Mouse (Mus musculus) cerebellum, postnatal 25 days (tissue): ENCODE measurements around the gene Arhgap23.

Experiments used
- DNase-seq, 2 experiments: peaks; one replicate each; pipeline ENCODE4 v3.0.0; 2021; ENCODE audit warnings: mixed read lengths in 2 of 2

Arhgap23 gene

GRCm38 (mm10) chr11:97415330-97415711 is at the start of gene Arhgap23:
Arhgap23 (plus strand) TSS chr11:97415533.
- peak in 1 of 2 experiments; percentile 63 for DNase-seq

GRCm38 (mm10) chr11:97365556-97365955 is 49.8 kb upstream of the Arhgap23 start:
- peak; percentile 52 to 59 for DNase-seq

- peak; percentile 61 to 64 for DNase-seq
Observed at GRCm38 (mm10) chr11:97368501-97368900, 46.8 kb upstream of the Arhgap23 start.

- DNase-seq = peak; percentile 91 to 93
Observed at GRCm38 (mm10) chr11:97370329-97371091, 44.8 kb upstream of the Arhgap23 start.

- peak; percentile 71 to 72 for DNase-seq
Observed at GRCm38 (mm10) chr11:97372159-97372864, 43.0 kb upstream of the Arhgap23 start.

- DNase-seq = no peak
Observed at GRCm38 (mm10) chr11:97373402-97373801, 41.9 kb upstream of the Arhgap23 start.

GRCm38 (mm10) chr11:97380036-97380435 is 35.3 kb upstream of the Arhgap23 start:
- no peak for DNase-seq

- DNase-seq = no peak
Observed at GRCm38 (mm10) chr11:97383017-97383416, 32.3 kb upstream of the Arhgap23 start.

GRCm38 (mm10) chr11:97383764-97384163 is 31.6 kb upstream of the Arhgap23 start:
- DNase-seq = no peak

- no peak for DNase-seq
Observed at GRCm38 (mm10) chr11:97387811-97388210, 27.5 kb upstream of the Arhgap23 start.

- DNase-seq = no peak
Observed at GRCm38 (mm10) chr11:97389127-97389526, 26.2 kb upstream of the Arhgap23 start.

- DNase-seq = no peak
Observed at GRCm38 (mm10) chr11:97393658-97394057, 21.7 kb upstream of the Arhgap23 start.

GRCm38 (mm10) chr11:97394146-97394545 is 21.2 kb upstream of the Arhgap23 start:
- no peak for DNase-seq

- no peak for DNase-seq
Observed at GRCm38 (mm10) chr11:97398506-97398905, 16.8 kb upstream of the Arhgap23 start.

- DNase-seq = peak; percentile 87 to 90
Observed at GRCm38 (mm10) chr11:97399958-97400710, 15.2 kb upstream of the Arhgap23 start.

- peak; percentile 79 to 83 for DNase-seq
Observed at GRCm38 (mm10) chr11:97401082-97401481, 14.3 kb upstream of the Arhgap23 start.

- no peak for DNase-seq
Observed at GRCm38 (mm10) chr11:97401686-97402435, 13.5 kb upstream of the Arhgap23 start.

GRCm38 (mm10) chr11:97402746-97403145 is 12.6 kb upstream of the Arhgap23 start:
- DNase-seq = no peak

GRCm38 (mm10) chr11:97403614-97404183 is 11.6 kb upstream of the Arhgap23 start:
- no peak for DNase-seq

- peak; percentile 71 to 79 for DNase-seq
Observed at GRCm38 (mm10) chr11:97404184-97404760, 11.1 kb upstream of the Arhgap23 start.

GRCm38 (mm10) chr11:97404761-97405190 is 10.6 kb upstream of the Arhgap23 start:
- DNase-seq = peak in 1 of 2 experiments; percentile 40
